Mouse (Mus musculus) kidney, adult 10 weeks (tissue): ENCODE results near the gene Gpx7. TPM values are rescaled to one million over a fixed set of nuclear protein-coding genes. Genes with fewer than 3 reads are reported as not detected.

Experiments
- polyA plus RNA-seq: library from polyadenylated mRNA; stranded (reverse); fragments of 350-450 nt; fragmentation: Illumina TruSeq; extraction: RNeasy Lipid Tissue Mini Kit (QIAGEN cat#74804); gene quantifications from one replicate; pipeline ENCODE4 v1.2.3, GENCODE M21; 2014; ENCODE audit warnings: low read depth, low replicate concordance

Gene Gpx7
- polyA plus RNA-seq: not detected

GRCm38 (mm10) chr4:108406861-108407401 lies at the start of gene Gpx7:
Gpx7 (minus strand) TSS chr4:108406961.

GRCm38 (mm10) chr4:108383183-108383714 lies 23.5 kb downstream of the Gpx7 start, which contains the start of gene Shisal2a:
Shisal2a (minus strand) TSS chr4:108383349.

Other genes starting within 250 kb of the Gpx7 start
- 42.0 TPM for gene Echdc2, start 241.5 kb downstream of the Gpx7 start, polyA plus RNA-seq
- not detected for gene Zyg11a, start 188.9 kb downstream of the Gpx7 start, polyA plus RNA-seq
- gene Zyg11b, start 105.9 kb downstream of the Gpx7 start, polyA plus RNA-seq: 48.2 TPM
- 5.5 TPM for gene Coa7, start 78.8 kb downstream of the Gpx7 start, polyA plus RNA-seq
- gene Shisal2a, start 23.6 kb downstream of the Gpx7 start, polyA plus RNA-seq: not detected
- gene Tut4, start 52.5 kb upstream of the Gpx7 start, polyA plus RNA-seq: 34.4 TPM
- gene Prpf38a, start 172.4 kb upstream of the Gpx7 start, polyA plus RNA-seq: 41.1 TPM
- gene Orc1, start 172.5 kb upstream of the Gpx7 start, polyA plus RNA-seq: not detected
- gene Cc2d1b, start 213.0 kb upstream of the Gpx7 start, polyA plus RNA-seq: 46.0 TPM